Mouse (Mus musculus) layer of hippocampus, adult 6 months (tissue): ENCODE measurements around the gene Gm13271. TPM values are rescaled to one million over a fixed set of nuclear protein-coding genes. Genes with fewer than 3 reads are reported as not detected.

ENCODE experiments used
- long read RNA-seq, 2 experiments: library from polyadenylated mRNA; unstranded; transcript quantifications; one replicate each; pipeline ENCODE4 v2.0.0; 2019 to 2020
- polyA plus RNA-seq: library from polyadenylated mRNA; unstranded; fragments of <200 nt; fragmentation: Nextera tagmentation; gene quantifications from 2 replicates; pipeline ENCODE4 v1.2.3, GENCODE M21; 2021

The Gm13271 gene
- polyA plus RNA-seq: not detected in 2 replicates
- long read RNA-seq, experiment 1: 0 reads
- long read RNA-seq, experiment 2: 0 reads

GRCm38 (mm10) chr4:88754818-88755340, at the start of gene Gm13271:
Gm13271 (plus strand) TSS chr4:88754868.

GRCm38 (mm10) chr4:88721791-88722721, 32.6 kb upstream of the Gm13271 start, which contains the start of the genes Gm26566 and Klhl9:
Gm26566 (plus strand) TSS chr4:88721805.
Klhl9 (minus strand) TSS chr4:88722465.

GRCm38 (mm10) chr4:88759610-88760268, 5.1 kb downstream of the Gm13271 start, which contains the start of gene Gm13283:
Gm13283 (plus strand) TSS chr4:88760119.

GRCm38 (mm10) chr4:88773534-88773933, 18.9 kb downstream of the Gm13271 start, which contains the start of gene Gm13290:
Gm13290 (plus strand) TSS chr4:88773834.

GRCm38 (mm10) chr4:88776622-88777021, 22.0 kb downstream of the Gm13271 start, which contains the start of gene Gm13289:
Gm13289 (plus strand) TSS chr4:88776922.

GRCm38 (mm10) chr4:88779550-88779949, 24.9 kb downstream of the Gm13271 start, which contains the start of gene Gm13272:
Gm13272 (plus strand) TSS chr4:88779850.

GRCm38 (mm10) chr4:88781831-88782230, 27.2 kb downstream of the Gm13271 start, which contains the start of gene Ifnz:
Ifnz (plus strand) TSS chr4:88782131.

GRCm38 (mm10) chr4:88785409-88785808, 30.7 kb downstream of the Gm13271 start, which contains the start of gene Gm13276:
Gm13276 (plus strand) TSS chr4:88785709.

GRCm38 (mm10) chr4:88788402-88788801, 33.7 kb downstream of the Gm13271 start, which contains the start of gene Gm13277:
Gm13277 (plus strand) TSS chr4:88788632.

GRCm38 (mm10) chr4:88791250-88791649, 36.6 kb downstream of the Gm13271 start, which contains the start of gene Gm13278:
Gm13278 (plus strand) TSS chr4:88791550.

GRCm38 (mm10) chr4:88793936-88794675, 39.4 kb downstream of the Gm13271 start, which contains the start of gene Gm13275:
Gm13275 (plus strand) TSS chr4:88794487.

GRCm38 (mm10) chr4:88797097-88797496, 42.4 kb downstream of the Gm13271 start, which contains the start of gene Gm13279:
Gm13279 (plus strand) TSS chr4:88797397.

GRCm38 (mm10) chr4:88799365-88799764, 44.7 kb downstream of the Gm13271 start, which contains the start of gene Gm13285:
Gm13285 (plus strand) TSS chr4:88799665.

GRCm38 (mm10) chr4:88802954-88803353, 48.3 kb downstream of the Gm13271 start, which contains the start of gene Gm13287:
Gm13287 (plus strand) TSS chr4:88803254.

Other genes starting within 250 kb of the Gm13271 start
- not detected in 2 replicates for gene Ifnb1, start 232.1 kb upstream of the Gm13271 start, polyA plus RNA-seq
- not detected in 2 replicates for gene Ifna15, start 196.6 kb upstream of the Gm13271 start, polyA plus RNA-seq
- not detected in 2 replicates for gene Ifna14, start 183.1 kb upstream of the Gm13271 start, polyA plus RNA-seq
- gene Ifna9, start 162.5 kb upstream of the Gm13271 start, polyA plus RNA-seq: not detected in 2 replicates
- gene Ifna12, start 151.5 kb upstream of the Gm13271 start, polyA plus RNA-seq: not detected in 2 replicates
- gene C87499, start 120.5 kb upstream of the Gm13271 start, polyA plus RNA-seq: not detected in 2 replicates
- gene Ifna13, start 110.4 kb upstream of the Gm13271 start, polyA plus RNA-seq: not detected in 2 replicates
- not detected in 2 replicates for gene Ifna16, start 77.9 kb upstream of the Gm13271 start, polyA plus RNA-seq
- not detected in 2 replicates for gene Ifna2, start 71.0 kb upstream of the Gm13271 start, polyA plus RNA-seq
- gene Ifnab, start 63.5 kb upstream of the Gm13271 start, polyA plus RNA-seq: not detected in 2 replicates
- 1.8 and 2.6 TPM in 2 replicates for gene Gm26566, start 33.1 kb upstream of the Gm13271 start, polyA plus RNA-seq
- 60.6 and 82.7 TPM in 2 replicates for gene Klhl9, start 32.4 kb upstream of the Gm13271 start, polyA plus RNA-seq
- gene Gm13283, start 5.3 kb downstream of the Gm13271 start, polyA plus RNA-seq: not detected in 2 replicates
- not detected in 2 replicates for gene Gm13290, start 19.0 kb downstream of the Gm13271 start, polyA plus RNA-seq
- not detected in 2 replicates for gene Gm13289, start 22.1 kb downstream of the Gm13271 start, polyA plus RNA-seq
- gene Gm13272, start 25.0 kb downstream of the Gm13271 start, polyA plus RNA-seq: not detected in 2 replicates
- not detected in 2 replicates for gene Ifnz, start 27.3 kb downstream of the Gm13271 start, polyA plus RNA-seq
- not detected in 2 replicates for gene Gm13276, start 30.8 kb downstream of the Gm13271 start, polyA plus RNA-seq
- gene Gm13277, start 33.8 kb downstream of the Gm13271 start, polyA plus RNA-seq: not detected in 2 replicates
- gene Gm13278, start 36.7 kb downstream of the Gm13271 start, polyA plus RNA-seq: not detected in 2 replicates
- not detected in 2 replicates for gene Gm13275, start 39.6 kb downstream of the Gm13271 start, polyA plus RNA-seq
- gene Gm13279, start 42.5 kb downstream of the Gm13271 start, polyA plus RNA-seq: not detected in 2 replicates
- gene Gm13285, start 44.8 kb downstream of the Gm13271 start, polyA plus RNA-seq: not detected in 2 replicates
- not detected in 2 replicates for gene Gm13287, start 48.4 kb downstream of the Gm13271 start, polyA plus RNA-seq
- gene Gm13288, start 50.7 kb downstream of the Gm13271 start, polyA plus RNA-seq: not detected in 2 replicates
- not detected in 2 replicates for gene Ifna7, start 61.4 kb downstream of the Gm13271 start, polyA plus RNA-seq
- not detected in 2 replicates for gene Ifna11, start 65.1 kb downstream of the Gm13271 start, polyA plus RNA-seq
- not detected in 2 replicates for gene Ifna6, start 72.5 kb downstream of the Gm13271 start, polyA plus RNA-seq
- not detected in 2 replicates for gene Ifna5, start 80.7 kb downstream of the Gm13271 start, polyA plus RNA-seq
- gene Ifna4, start 87.0 kb downstream of the Gm13271 start, polyA plus RNA-seq: not detected in 2 replicates
- gene Ifna1, start 95.2 kb downstream of the Gm13271 start, polyA plus RNA-seq: not detected in 2 replicates
- gene Ifne, start 125.3 kb downstream of the Gm13271 start, polyA plus RNA-seq: not detected in 2 replicates